Mouse (Mus musculus): ENCODE measurements around the gene Frmpd3.
"Not testable (repeated sequence)": the region's sequence is repeated elsewhere in the genome, so short reads cannot be mapped to it uniquely, and the experiment has no call there.

- TF ChIP-seq GATA1 (IDR thresholded peaks at IDR 0.05; ENCODE audit: borderline replicate concordance, low read length); FLI1 (IDR thresholded peaks at IDR 0.05; ENCODE audit: low read length): not testable (repeated sequence)
These were observed 21.4 kb upstream of the Frmpd3 start for GRCm38 (mm10) chrX:140320671-140321070.
